Mouse (Mus musculus) lung, postnatal 0 days (tissue): Measurements from ENCODE around the gene Commd3.

ENCODE experiments used
- CTCF ChIP-seq: IDR thresholded peaks from 2 replicates; pipeline ENCODE4 v1.5.1; 2016; ENCODE audit warnings: antibody characterized with exemption, mild to moderate bottlenecking
- EP300 ChIP-seq: IDR thresholded peaks from 2 replicates; pipeline ENCODE4 v1.6.1; 2016; ENCODE audit warnings: antibody characterized with exemption, mild to moderate bottlenecking, control low read depth

GRCm38 (mm10) chr2:18687671-18688170 lies 15.5 kb downstream of the Commd3 start:
- TF ChIP-seq CTCF (no peak), EP300 (no peak)
